Mouse (Mus musculus): Measurements from ENCODE around the gene Ppfibp2.

Ppfibp2 gene

DNA sequence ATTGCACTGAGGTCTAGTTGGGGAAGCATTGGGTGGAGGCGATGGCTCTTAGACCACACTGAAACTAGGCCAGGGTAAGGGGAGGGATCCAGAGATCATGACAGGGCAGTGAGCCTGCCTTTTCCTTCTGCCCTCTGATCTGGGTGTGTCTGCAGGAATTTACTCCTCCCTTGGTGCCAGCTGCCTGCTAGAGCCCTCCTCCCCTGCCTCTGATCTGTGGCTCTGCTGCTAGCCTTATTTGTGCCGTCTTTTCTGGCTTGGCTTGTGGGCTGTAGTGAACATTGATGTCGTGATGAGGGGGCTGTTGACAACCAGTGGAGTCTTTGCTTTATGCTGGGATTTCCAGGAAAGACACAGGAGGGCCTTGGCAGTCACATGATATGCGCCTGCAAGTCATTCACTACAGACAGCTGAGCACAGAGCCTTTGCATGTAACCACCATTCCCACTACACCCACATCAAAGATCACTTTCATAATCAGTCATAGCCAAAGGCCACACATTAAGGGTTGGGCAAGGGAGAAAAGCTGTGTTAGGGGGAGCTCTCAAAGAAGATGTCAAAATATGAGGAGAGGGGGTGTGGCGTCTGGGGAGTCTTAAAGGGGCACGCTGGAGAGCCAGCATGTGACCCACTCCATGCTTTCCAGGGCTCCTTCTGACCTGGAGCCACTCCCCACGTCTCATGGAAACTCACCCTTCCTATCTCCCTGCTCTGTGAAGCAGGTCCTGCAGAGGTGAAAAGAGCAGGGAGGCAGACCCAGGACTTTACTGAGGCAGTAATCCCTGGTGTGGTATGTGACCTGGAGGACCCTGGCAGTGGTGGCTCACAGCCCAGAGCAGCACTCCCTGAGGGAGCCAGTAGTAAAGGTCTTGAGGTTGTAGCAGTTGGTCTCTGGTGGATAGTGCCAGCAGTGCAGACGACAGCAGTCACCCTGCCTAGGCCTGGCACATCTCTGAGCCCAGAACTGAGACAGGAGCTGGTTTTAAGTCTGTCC is 69.4 kb downstream of the Ppfibp2 start:
- peak; percentile 42 to 75 for DNase-seq

DNA sequence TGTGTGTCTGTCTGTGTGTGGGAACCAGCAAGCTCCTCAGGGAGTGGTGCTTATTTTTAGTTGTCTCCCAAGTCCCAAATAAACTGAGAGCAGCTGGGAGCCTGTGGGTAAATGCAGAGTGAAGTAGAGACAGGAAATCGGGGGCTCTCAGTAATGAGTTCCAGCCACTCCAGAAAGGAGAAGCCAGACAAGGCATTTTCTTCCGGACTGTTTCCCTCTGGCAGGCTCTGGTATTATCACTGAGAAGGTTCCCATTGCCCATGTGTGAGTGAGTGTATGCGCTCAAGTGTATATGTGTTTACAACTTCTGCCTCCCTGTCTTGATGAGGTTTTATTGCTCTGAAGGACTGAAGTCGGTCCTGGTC is 70.2 kb downstream of the Ppfibp2 start:
- DNase-seq: no peak

DNA sequence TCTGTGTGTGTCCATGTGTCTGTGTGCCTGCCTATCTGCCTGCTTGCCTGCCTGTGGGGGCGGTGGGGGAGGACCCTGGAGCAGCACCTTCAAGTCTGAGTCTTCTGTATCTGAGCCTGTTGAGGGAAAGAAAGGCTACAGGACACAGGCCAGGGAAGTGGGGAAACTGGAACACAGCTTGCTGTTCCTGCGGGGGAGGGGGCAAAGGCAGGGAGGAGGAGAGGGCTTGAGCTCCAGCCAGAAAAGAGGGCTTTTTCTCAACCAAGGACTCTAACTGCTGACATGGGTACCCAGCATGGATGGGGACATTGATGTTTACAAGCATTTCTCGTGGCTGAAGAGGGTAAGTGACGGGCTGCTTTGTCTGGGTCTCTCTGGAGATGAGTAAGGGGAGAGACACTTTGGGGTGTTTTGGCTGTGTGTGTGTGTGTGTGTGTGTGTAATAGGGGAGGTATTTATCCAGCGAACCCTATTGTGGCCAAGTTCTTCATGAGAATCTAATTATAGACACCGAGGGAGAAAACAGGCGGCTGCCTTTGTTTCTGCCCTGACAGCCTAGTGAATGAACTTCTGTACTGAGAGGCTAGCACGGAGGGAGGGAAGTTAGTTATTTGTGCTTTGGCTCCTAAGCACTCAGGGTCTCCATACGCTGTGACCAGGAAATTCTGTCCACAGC is 70.7 kb downstream of the Ppfibp2 start:
- peak; percentile 16 to 48 for DNase-seq

DNA sequence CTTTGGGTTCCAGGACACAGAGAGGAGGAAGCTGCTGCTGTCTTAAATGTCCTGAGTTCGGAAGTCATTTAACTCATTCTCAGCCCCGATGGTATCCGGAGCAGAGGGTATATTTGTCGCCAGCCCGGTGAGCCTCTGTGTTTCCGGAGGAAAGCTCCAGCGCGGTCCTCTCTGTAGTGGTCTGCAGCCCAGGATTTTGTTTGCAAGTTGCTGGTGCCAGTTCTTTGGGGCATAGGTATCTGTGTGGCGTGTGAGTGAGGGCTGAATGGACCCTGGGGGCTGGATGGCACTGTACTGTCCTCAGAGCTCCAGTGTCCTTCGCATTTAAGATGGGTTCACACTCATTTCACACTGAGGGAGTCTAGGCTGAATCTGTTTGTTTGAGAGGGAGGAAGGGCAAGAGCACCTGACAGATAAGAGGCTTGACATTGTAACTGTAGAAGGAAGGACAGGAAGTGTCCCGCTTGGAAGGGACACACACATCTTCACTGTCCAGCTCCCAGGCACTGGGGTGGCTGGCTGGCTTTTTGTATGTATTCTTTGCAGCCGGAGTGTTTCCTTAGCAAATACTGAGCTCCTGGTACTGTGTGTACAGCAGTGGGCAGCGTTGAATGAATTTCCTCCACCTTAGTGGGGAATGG is 71.4 kb downstream of the Ppfibp2 start:
- peak in 1 of 2 experiments; percentile 31 for DNase-seq

DNA sequence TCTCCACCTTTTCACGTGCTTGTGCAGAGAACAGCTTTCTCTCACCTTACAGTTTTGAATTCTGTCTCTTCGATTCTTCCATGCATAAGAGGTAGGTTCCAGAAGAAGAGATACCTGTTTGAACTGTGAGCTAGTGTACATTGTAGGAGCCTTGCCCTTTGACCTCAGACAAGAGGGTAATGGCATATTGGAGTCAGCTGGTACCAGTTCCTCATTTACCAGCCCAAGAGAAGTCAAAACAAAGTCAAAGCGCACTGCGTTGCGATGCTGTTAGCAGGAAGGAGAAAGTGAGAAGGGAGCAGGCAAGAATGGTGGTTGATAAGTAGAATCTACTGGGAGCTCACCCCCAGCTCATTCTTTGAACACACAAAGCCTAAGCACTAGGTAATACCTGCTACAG is 73.5 kb downstream of the Ppfibp2 start:
- DNase-seq: no peak

DNA sequence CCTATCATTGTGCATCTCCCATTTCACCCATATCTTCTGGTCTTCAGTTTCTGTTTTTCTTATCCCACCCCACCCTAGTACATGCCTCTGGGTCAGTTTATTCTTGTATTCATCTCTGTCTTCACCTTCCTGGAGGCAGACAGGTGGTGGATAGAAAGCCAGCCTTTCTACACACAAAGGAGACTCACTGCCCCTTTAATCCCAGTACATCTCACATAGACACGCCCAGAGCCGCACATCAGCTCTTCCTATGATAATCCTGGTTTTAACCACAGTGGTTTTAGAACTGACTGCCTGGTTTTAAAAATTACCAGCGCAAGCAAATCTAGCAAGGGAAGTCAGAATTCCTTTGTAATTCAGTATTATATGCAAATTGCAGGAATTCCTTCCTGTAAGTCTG is 80.2 kb downstream of the Ppfibp2 start:
- no peak for DNase-seq

DNA sequence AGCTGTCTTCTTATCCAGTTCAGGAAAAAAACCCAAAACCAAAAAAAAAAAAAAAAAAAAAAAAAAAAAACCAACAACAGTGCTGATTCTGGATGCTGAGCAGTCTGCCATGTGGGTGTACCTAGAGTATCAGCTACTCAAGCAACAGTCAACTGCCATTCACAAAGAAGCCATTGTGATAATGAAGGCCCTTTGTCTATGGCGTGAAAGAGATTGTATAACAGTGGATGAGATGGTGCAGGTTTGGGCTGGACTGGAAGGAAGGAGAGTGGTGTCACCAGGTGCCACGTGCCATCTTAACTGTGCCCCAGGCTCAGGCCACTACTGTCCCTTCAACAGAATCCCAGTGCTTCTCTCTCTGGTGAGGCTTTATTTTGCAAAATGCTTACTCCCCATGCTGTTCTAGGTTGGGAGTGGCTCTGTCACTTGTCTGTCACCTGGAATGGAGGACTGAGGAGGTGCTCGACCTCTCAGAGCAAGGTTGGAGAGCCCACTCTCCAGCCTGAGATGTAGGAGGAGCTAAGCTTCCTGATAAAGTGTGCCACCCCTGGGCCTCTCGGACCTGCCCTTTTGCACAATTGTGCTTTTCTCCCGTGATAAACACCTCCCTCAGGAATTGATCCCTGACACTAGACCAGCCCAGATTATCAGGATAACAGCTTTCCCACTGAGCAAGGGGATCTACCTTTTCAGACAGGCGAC is 85.3 kb downstream of the Ppfibp2 start:
- DNase-seq: no peak

DNA sequence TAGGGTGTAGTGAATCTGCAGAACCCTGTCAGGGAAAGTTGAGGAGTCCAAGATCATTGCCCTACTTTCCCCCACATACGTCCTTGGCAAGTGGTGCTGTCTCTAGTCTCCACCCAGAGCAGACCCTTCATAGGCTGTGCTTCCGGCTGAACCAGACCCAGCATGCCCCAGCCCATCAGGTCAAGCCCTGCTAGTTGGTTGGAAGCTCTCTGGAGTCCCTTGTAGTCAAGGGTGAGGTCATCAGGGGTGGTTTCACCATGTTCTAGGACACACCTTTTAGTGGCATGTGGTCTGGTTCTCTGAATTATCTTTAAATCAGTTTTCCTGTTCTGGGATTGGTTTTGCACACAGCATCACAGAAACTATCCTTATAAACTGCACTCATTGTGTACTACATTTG is 86.3 kb downstream of the Ppfibp2 start:
- no peak for DNase-seq

DNA sequence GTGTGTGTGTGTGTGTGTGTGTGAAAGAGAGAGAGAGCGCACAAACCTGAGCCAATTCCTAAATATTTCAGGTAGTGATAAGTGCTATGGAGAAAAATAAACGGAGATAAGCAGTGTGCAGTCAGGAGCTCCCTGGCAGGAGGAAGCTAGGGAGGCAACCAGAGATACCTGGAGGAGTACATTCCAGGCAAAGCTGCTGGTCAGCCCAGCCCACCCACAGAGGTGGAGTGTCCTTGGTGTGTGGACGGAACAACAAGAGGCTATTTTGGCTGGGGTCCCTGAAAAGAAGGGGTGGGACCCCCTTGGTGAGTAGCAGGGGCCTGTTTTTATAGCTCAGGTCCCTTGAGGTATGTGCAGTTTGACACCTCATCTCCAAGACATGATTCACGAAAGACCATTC is 88.2 kb downstream of the Ppfibp2 start:
- no peak for DNase-seq

DNA sequence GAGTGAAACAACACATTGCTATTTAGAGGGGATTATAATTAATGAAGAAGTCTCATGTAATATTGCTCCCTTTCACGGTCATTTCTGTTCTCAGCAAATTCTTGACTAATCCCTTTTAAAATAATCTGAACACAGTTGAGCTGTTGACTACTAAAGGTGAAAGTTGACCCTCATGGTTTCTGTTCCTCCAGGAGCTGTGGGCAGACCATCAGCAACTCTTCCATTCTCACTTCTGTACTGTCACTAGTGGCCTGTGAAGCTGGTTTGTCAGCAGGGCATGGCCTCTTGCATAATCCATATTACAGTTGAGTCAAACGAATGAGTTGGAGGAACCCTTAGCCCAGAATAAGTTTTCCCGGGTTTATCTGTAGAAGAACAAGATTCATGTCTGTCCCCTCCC is 88.6 kb downstream of the Ppfibp2 start:
- no peak for DNase-seq

DNA sequence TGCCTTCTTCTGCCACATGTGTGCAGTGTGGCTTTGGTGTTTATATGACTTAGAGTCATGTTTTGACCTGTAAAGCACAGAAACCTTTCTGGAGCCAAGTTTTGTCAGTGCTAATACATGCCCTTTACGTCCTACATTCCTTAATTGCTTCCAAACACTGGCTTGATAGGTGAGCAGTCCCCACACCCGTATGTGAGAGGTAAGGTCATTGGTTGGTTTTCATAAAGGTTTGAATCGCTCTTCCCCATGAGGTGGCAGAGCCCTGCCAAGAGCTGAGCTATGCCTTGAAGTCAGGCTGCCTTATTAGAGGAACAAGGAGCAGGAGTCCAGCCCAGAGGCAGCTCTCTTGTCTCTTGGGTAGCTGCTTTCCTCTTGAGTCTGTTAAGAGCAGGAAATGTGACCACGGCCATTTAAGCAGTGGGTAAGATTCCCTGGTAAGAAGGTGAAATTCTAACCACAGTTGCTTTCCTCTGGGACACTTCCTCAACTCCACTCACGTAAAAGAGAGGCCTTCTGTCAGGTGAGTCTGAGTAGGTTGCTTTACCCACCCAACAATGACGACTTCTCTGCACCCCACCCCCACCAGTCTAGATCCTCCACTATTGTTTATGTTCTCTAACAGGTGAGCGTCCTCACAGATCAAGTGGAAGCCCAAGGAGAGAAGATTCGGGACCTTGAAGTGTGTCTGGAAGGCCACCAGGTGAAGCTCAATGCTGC is 90.4 kb downstream of the Ppfibp2 start:
- DNase-seq: no peak

DNA sequence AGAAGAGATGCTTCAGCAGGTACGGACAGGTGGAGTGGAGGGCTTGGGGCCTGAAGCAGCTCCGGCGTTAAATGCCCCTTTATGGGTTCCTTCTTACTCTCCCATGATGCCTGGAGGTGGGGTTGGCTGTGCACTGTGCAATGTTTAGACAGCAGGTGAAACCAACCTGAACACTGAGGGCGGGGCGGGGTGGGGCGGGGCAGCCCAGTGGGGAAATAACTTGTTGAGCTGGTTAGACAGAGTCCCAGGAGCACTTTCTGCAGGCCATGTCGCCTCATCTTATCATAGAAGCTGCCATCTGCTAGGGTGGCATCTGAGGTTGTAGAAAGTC is 90.9 kb downstream of the Ppfibp2 start:
- no peak for DNase-seq

DNA sequence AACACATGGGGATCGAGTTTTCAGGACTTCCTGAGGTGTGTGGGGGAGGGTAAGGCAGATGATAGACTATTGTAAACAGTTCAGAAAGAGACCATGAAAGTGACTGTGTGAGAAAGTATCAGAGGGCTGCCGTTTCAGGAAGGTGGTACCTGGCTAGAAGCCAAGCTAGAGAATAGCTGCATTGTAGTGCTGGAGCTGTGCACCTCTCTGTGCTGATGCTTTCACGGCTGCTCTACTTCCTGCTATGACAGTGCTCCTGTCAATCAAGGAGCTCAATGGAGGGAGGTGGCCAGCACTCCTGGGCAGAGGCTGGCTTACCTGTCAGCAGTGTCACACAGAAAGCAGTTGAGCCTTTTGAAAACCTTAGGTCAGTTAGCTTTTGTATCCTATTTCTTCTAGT is 92.4 kb downstream of the Ppfibp2 start:
- DNase-seq: no peak

DNA sequence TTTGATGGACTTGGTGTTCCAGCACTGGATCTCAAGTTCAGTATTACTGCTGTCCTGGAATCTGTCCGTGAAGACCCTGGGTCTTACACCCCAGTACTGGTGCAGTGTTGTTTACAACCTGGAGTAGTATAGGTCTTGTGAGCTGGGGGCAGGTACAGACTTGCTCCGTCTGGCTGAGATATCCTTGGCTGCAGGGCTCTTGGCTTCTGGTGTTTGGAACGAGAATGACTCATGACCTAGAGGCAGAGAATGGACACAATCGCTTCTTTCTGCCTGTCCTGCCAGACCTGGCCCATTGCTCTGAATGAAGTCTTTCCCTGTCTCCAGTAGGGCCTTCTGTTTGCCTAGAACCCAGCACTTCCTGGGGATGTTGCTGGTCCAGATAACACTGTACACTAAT is 93.0 kb downstream of the Ppfibp2 start:
- DNase-seq: no peak

DNA sequence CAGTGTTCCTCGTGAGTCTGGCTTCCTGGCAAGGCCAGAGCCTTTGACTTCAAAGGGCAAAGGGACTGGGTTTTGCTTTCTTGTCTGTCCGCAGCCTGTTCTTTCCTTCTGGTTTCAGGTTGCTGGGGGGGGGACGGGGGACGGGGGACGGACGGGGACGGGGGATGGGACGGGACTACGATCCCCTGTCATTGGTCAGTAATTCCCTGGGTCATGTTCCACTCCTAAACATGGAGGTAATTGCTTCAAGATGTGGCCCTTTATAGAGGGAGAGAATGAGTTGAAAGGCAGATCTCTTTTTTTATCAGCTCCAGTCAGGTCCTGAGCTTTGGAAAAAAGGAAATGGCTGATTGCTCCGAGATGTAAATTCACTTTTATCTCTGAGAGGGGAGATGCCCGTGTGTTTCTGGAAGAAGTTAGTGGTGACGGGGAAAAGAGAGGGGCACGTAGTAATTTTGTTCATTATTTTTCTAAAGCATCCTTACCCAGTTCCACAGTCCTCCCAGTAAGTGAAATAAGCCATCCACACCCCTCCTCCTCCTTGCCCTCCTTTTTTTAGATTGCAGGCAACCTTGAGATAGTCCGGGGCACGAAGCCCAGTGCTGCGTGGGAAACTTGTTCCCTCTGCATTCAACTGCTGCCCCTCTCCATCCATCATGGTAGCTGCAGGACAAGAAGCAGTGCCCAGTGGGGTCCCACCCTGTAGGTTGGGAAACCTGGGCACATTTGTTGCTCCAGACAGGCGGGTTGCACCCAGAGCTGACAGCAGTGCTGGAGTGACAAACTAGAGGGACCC is 95.6 kb downstream of the Ppfibp2 start:
- DNase-seq: no peak

DNA sequence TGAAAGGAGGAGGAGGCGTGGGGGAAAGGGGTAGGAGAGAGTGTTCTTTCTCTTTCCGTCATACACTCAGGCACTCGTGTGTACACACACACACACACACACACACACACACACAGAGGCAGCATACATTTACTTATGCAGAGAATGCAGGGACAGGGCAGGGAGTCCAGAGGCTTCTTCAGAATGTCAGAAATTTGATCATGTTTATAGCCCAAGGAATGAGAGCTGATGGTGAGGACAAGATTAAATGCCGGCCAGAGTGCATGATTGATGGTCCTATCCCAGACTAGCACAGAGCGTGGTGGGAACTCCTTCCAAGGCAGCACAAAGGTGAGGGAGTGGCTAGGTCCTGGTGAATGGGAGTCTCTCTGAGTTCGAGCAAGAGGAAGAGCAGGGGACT is 96.5 kb downstream of the Ppfibp2 start:
- DNase-seq: no peak

DNA sequence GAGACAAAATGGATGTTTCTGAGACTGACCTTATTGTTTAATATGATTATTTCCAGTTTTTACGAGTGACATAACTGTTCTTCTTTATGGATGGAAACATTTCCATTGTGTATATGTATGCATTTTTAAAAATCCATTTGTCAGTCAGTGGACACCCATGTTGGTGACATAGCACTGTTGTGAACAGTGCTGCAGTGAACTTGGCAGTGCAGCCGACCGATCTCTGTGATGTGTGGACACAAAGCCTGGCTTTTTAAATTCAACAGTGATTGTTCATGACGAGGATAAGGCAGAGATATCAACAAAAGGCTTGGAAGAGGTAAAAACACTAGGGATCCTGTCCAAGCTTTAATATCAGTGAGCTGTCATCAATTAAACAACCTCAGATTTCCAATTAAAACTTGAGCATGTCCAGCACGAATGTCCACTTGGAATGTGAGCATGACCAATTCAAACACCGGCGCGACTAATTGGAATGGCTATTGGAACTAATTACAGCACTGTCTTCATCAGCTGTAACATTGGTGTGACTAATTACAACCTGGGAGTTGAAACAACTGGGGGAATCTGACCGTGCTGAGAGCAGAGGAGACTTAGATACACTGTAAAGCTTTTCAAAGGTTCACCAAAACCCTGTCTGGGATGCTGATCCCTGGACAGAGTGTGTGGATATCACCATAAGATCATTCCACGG is 99.4 kb downstream of the Ppfibp2 start:
- no peak for DNase-seq

DNA sequence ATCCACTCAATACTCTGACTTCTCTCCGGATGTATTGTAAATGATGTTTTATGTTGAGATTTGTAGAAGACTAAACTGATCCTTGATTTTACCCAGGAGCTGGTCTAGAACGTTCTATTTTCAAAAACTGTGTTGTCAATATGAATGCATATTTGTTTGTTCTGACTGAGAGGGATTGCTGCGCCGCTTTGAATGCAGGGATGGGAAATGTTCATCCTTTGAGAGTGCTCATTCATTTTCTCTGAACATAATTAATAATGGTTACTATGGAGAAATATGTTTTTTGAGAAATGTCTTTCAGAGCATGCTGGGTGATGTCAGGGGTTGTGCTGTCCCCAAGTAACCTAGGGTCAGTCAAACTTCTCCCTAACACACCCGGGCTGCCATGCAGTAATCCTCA is 102.1 kb downstream of the Ppfibp2 start:
- no peak for DNase-seq

DNA sequence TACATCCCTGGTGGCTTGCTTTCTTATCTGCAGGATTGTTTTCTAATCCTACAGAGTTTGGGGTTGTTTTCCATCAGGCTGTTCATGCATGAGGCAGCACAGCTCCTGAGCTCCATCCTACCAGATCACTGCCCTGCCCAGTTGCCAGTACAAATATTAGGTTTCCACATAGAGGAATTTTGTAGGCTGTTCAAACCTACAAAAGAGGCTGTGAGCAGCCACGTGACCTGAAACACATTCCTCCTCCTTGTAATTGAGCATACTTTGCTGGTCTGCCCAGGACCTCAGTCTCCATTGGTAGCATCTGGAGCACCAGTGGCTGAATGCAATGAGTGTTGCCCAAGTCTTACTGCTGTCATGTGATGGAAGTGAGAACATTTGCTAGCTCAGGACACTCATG is 104.9 kb downstream of the Ppfibp2 start:
- DNase-seq: no peak

DNA sequence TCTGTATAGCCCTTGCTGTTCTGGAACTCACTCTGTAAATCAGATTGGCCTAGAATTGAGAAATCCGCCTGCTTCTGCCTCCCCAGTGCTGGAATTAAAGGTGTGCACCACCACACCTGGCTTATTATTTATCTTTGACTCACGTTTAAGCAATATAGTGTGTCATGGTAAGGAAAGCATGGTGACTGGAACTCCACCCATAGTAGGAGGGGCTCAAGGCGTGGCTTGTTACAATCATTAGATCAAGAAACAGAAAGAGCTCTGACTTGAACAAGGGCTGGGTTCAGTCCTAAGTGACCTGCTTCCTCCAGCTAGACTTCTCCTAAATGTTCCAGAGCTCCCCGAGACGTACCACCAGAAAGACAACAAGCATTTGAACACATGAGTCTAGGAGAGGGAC is 105.6 kb downstream of the Ppfibp2 start:
- DNase-seq: no peak

All from kidney, postnatal 25 days (tissue).